ENCODE assay signal across 8 mouse cellular contexts in genomic region chr12:31949193-31949741, GRCm38 (mm10). TPM values are rescaled to one million over a fixed set of nuclear protein-coding genes. Genes with fewer than 3 reads are reported as not detected.
DNase-seq lines count a peak whose midpoint lies in the region; ATAC-seq lines count a peak whose summit lies in the region.

No protein-coding gene starts in this region.

- WGBS in heart, embryonic 14.5 days, result under 1% methylated on average over 56 of the region's 58 CpGs
- WGBS in liver, embryonic 13.5 days (ENCODE audit: insufficient replicate concordance), result under 1% methylated on average over 49 of the region's 58 CpGs
- WGBS in stomach, embryonic 16.5 days, result under 1% methylated on average over 57 of the region's 58 CpGs

- peak overlapping the region; percentile 73 for H3K4me2 ChIP-seq in heart, embryonic 14.5 days (ENCODE audit: low read length)
- peak overlapping the region; percentile 81 for H3K4me2 ChIP-seq in liver, embryonic 13.5 days
- peak overlapping the region; percentile 65 for H3K4me2 ChIP-seq in stomach, embryonic 16.5 days (ENCODE audit: low read depth, low read length)

- peak; percentile 9 for ATAC-seq in CD4-positive, CD25-positive, alpha-beta regulatory T cell, adult 4 months
- ATAC-seq in heart, embryonic 14.5 days (ENCODE audit: insufficient number of reproducible peaks, insufficient read depth, low FRiP score, low read depth), result peak; percentile 74
- peak; percentile 54 for ATAC-seq in liver, embryonic 13.5 days (ENCODE audit: low read depth)
- peak; percentile 80 for ATAC-seq in stomach, embryonic 16.5 days (ENCODE audit: insufficient read depth, low FRiP score)

- peaks cover 0 to 17% of the 10 kb centered on the region in 2 experiments; a peak in 3 of 4 replicates for H3K4me1 ChIP-seq in heart, embryonic 14.5 days (ENCODE audit: control insufficient read depth in 2 of 2, insufficient read depth in 2 of 2, low read length in 2 of 2)
- peaks cover 43% of the 10 kb centered on the region for H3K4me1 ChIP-seq in liver, embryonic 13.5 days (replicated peaks)
- peaks cover 7% of the 10 kb centered on the region for H3K4me1 ChIP-seq in stomach, embryonic 16.5 days (ENCODE audit: control insufficient read depth, insufficient read depth, low read length)

- H3K36me3 ChIP-seq in heart, embryonic 14.5 days (ENCODE audit: control insufficient read depth, insufficient read depth, low read length), result no peaks in the 10 kb centered on the region; the same call in 1 of the 2 replicates
- H3K36me3 ChIP-seq in liver, embryonic 13.5 days, result no peaks in the 10 kb centered on the region
- no peaks in the 10 kb centered on the region for H3K36me3 ChIP-seq in stomach, embryonic 16.5 days (ENCODE audit: control insufficient read depth, insufficient read depth, low read length)

- peak overlapping the region; percentile 92 to 99 for H3K27ac ChIP-seq in heart, embryonic 14.5 days (replicated peaks in 1 of 2; ENCODE audit: control insufficient read depth in 1 of 2, insufficient read depth in 1 of 2, low read depth in 2 of 2, low read length in 2 of 2)
- peak overlapping the region; percentile 98 for H3K27ac ChIP-seq in liver, embryonic 13.5 days
- H3K27ac ChIP-seq in stomach, embryonic 16.5 days (ENCODE audit: low read length), result peak overlapping the region; percentile 99

- peak; percentile 67 for DNase-seq in c-Kit-negative CD71-positive TER-119-positive erythroid progenitor cells, embryonic 14.5 days (ENCODE audit: low read depth, low spot score)
- DNase-seq in fibroblast of lung, adult 2 months (ENCODE audit: low read depth), result peak; percentile 93
- peak; percentile 96 for DNase-seq in kidney, postnatal 14 days
- DNase-seq in liver, embryonic 13.5 days, result peak; percentile 84
- DNase-seq in neural tube, embryonic 10.5 days (ENCODE audit: extremely low spot score, low spot score), result peak; percentile 94

- no peaks in the 10 kb centered on the region for H3K9me3 ChIP-seq in heart, embryonic 14.5 days (ENCODE audit: control insufficient read depth, low read length)
- no peaks in the 10 kb centered on the region for H3K9me3 ChIP-seq in liver, embryonic 13.5 days (replicated peaks)
- H3K9me3 ChIP-seq in stomach, embryonic 16.5 days (replicated peaks; ENCODE audit: control insufficient read depth, low read length), result no peaks in the 10 kb centered on the region

- peak overlapping the region; percentile 89 for H3K9ac ChIP-seq in heart, embryonic 14.5 days (ENCODE audit: low read length)
- peak overlapping the region; percentile 96 for H3K9ac ChIP-seq in liver, embryonic 13.5 days
- peak overlapping the region; percentile 96 for H3K9ac ChIP-seq in stomach, embryonic 16.5 days (ENCODE audit: low read length)

- no peaks in the 10 kb centered on the region for H3K27me3 ChIP-seq in heart, embryonic 14.5 days (ENCODE audit: control insufficient read depth, insufficient read depth, low read length)
- H3K27me3 ChIP-seq in liver, embryonic 13.5 days, result no peaks in the 10 kb centered on the region
- H3K27me3 ChIP-seq in stomach, embryonic 16.5 days (ENCODE audit: control insufficient read depth, insufficient read depth, low read length), result no peaks in the 10 kb centered on the region

- H3K4me3 ChIP-seq in heart, embryonic 14.5 days (ENCODE audit: control insufficient read depth in 1 of 2, insufficient read depth in 1 of 2, low read depth in 1 of 2, low read length in 2 of 2), result peak overlapping the region; percentile 58 to 92
- H3K4me3 ChIP-seq in liver, embryonic 13.5 days (replicated peaks), result peak overlapping the region; percentile 92
- peak overlapping the region; percentile 87 for H3K4me3 ChIP-seq in stomach, embryonic 16.5 days (replicated peaks; ENCODE audit: low read length)

RNA-seq across cellular contexts. Expression of gene Hbp1, which starts 1.1 kb away (rescaled TPM):
- 100 to 1,000 TPM; 166 to 170 TPM for polyA plus RNA-seq in CD4-positive, CD25-positive, alpha-beta regulatory T cell, adult 4 months (2017; shearing (Covaris generic))
- polyA plus RNA-seq in heart, embryonic 14.5 days (2014; fragmentation: Nextera tagmentation; extraction: Ambion mirVana), result 119 and 138 TPM in 2 replicates
- 33.3 and 38.7 TPM in 2 replicates for polyA plus RNA-seq in liver, embryonic 13.5 days (2015; fragmentation: Nextera tagmentation; extraction: Ambion mirVana)
- polyA plus RNA-seq in stomach, embryonic 16.5 days (2015; fragmentation: Nextera tagmentation; extraction: Ambion mirVana), result 103 and 115 TPM in 2 replicates

Comparison
In these comparisons a context has a peak if more than half of its experiments do, and no peak if none do; other contexts are left out.
1. Peak in every context shown above with its lines: DNase-seq, ATAC-seq, H3K4me3 ChIP-seq and H3K27ac ChIP-seq.
2. ATAC-seq: peak in every context shown above with its lines; median percentile 80 in stomach, embryonic 16.5 days; 74 in heart, embryonic 14.5 days; 54 in liver, embryonic 13.5 days; 9 in CD4-positive, CD25-positive, alpha-beta regulatory T cell, adult 4 months.